Mouse (Mus musculus): ENCODE results near the gene Bcl2. TPM values are rescaled to one million over a fixed set of nuclear protein-coding genes. Genes with fewer than 3 reads are reported as not detected.
"Not testable (repeated sequence)": the region's sequence is repeated elsewhere in the genome, so short reads cannot be mapped to it uniquely, and the experiment has no call there.

Gene Bcl2
- polyA plus RNA-seq, 1 experiment from 2014 or later = 20.3 TPM

DNA sequence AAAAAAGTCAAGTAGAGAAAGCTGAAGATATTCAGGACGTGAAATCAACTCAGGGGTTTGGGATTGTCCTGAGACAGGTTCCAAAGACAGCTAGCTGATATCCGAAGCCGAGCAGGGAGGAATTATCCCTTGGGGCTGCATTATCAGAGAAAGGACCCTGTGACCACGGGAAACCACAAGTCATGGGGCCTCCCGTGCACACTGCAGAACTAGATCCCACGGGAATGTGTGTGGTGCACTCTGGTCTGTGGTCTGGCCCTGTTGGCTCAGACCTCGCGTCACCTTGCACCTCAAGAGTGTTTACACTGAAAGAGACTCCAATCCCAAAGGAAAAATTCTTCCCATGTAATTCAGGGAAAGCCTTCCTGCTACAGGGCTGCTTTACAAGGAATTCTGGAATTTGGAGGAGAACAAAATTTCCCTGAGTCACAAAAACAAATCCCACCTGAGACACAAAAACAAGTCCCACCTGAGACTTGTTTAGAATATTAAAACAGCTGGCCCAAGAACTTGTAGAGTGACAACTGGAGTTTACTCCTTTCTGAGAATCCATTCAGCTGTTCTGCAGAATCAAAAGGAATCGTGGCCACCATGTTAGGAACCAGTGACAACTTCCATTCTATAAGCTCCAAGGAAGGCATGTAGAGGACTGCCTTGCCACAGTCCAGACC lies 158.4 kb downstream of the Bcl2 start:
- H3K9me3 ChIP-seq = no peaks in the 10 kb centered on the region
- H3K4me3 ChIP-seq = no peak overlapping the region
- H3K4me2 ChIP-seq = no peak overlapping the region
- no peak for ATAC-seq (ENCODE audit: insufficient number of reproducible peaks, low FRiP score, low TSS enrichment, low read depth)
- H3K36me3 ChIP-seq = no peaks in the 10 kb centered on the region
- H3K27ac ChIP-seq = no peak overlapping the region; the same call in 1 of the 2 replicates
- no peaks in the 10 kb centered on the region for H3K27me3 ChIP-seq
- 60% methylated on average over 9 of the region's 9 CpGs for WGBS
- peaks cover 34% of the 10 kb centered on the region for H3K4me1 ChIP-seq
- H3K9ac ChIP-seq = no peak overlapping the region

DNA sequence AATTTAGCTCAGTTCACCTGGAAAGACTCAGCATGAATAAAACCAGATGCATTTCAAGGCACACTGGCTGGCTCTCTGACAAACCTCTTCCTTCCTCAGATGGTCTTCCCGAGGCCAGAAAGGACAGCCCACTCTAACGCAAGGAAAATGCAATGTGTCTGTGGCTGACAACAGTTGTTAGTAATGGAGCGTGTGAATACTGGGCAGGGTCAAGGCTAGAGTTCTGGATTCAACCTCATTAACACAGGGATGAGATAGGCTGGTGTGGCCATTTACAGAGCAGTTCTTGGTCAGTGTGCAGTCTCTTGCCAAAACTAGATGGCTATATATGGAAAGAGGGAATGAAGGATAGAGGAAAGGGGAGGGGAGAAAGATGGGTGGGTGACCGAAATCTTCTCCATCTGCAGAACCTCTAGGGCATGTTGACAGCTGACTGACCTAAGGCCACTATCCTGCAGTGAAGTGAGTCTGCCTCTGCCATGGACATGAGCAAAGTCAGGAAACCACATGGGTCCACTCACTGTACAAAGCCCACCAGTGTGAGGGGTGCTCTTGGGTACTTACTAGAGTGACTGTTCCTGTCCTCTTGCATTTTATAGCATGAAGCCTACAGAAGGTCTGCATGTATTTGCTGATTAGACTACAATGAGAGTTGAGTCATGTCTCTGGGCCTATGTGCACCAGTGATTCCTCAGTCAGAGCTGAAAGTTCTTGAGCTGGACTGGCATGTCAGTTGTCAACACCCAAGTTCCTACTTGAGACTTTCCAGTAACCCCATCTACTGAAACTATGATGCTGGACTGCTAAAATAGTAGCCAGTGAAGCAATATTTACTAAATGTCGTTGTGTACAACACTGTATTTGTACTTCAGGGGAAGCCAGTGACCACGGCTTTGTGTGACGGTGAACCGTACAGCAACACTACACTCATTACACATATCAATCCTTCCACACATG lies 159.9 kb downstream of the Bcl2 start:
- ATAC-seq (ENCODE audit: insufficient number of reproducible peaks, low FRiP score, low TSS enrichment, low read depth) = 0 out of 2 replicates have a peak, but pooled peaks have one; percentile 11
- H3K4me3 ChIP-seq = no peak overlapping the region
- H3K27ac ChIP-seq = no peak overlapping the region; the same call in 1 of the 2 replicates

DNA sequence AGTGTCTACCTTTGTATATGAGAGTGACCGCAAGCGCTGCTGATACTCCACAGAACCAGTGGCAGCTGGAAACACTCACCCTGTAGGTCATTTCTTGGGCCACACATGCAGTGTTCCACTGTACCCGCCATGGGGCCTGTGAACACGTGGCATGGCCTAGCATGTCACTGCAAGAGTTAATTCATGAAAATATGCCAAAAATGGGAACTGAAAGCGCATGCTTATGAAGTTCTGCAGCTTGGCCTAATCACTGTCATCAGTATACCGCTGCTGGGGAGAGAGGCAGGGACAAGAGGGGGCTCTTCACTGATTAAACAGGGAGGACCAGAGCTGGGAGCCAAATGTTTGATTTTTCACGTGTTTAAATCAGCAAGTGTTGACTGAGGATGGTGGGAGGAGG lies 161.2 kb downstream of the Bcl2 start:
- no peak overlapping the region for H3K9ac ChIP-seq
- no peaks in the 10 kb centered on the region for H3K9me3 ChIP-seq
- no peaks in the 10 kb centered on the region for H3K36me3 ChIP-seq
- peaks cover 42% of the 10 kb centered on the region for H3K4me1 ChIP-seq
- H3K4me3 ChIP-seq = no peak overlapping the region
- H3K4me2 ChIP-seq = no peak overlapping the region
- H3K27ac ChIP-seq = no peak overlapping the region
- H3K27me3 ChIP-seq = no peaks in the 10 kb centered on the region
- WGBS = 53% methylated on average over 7 of the region's 7 CpGs
- no peak for ATAC-seq (ENCODE audit: insufficient number of reproducible peaks, low FRiP score, low TSS enrichment, low read depth)

More for the DNA sequence above, 159.9 kb downstream of the Bcl2 start:
- H3K27me3 ChIP-seq = no peaks in the 10 kb centered on the region
- WGBS = 70% methylated on average over 8 of the region's 8 CpGs
- H3K9me3 ChIP-seq = no peaks in the 10 kb centered on the region
- H3K9ac ChIP-seq = no peak overlapping the region
- H3K4me2 ChIP-seq = no peak overlapping the region
- H3K4me1 ChIP-seq = peaks cover 40% of the 10 kb centered on the region
- H3K36me3 ChIP-seq = no peaks in the 10 kb centered on the region

DNA sequence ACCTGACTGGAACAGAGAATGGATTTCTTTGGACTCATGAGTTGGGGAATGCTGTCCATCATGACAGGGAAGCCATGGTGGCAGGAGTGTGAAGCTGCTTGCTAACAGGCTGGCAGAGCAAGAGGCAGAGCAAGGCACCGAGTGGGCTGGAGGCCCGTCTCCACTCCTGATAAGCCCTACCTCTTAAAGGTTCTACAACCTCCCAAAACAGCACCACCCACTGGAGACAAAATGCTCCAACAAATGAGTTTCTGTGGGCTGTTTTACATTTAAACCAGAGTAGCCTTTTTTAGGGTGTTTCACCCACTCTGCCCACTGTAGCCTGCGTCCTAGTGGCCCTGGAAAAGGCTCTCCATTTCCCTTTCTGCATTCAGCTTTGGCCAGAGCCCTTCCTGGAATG lies 163.5 kb downstream of the Bcl2 start:
- Histone ChIP-seq H3K4me2 (no peak overlapping the region), H3K9me3 (no peaks in the 10 kb centered on the region), H3K4me3 (no peak overlapping the region), H3K27me3 (no peaks in the 10 kb centered on the region), H3K4me1 (peaks cover 39% of the 10 kb centered on the region), H3K9ac (no peak overlapping the region), H3K27ac (no peak overlapping the region), H3K36me3 (no peaks in the 10 kb centered on the region)
- ATAC-seq (ENCODE audit: insufficient number of reproducible peaks, low FRiP score, low TSS enrichment, low read depth) = no peak
- WGBS = 77% methylated on average over 3 of the region's 3 CpGs

DNA sequence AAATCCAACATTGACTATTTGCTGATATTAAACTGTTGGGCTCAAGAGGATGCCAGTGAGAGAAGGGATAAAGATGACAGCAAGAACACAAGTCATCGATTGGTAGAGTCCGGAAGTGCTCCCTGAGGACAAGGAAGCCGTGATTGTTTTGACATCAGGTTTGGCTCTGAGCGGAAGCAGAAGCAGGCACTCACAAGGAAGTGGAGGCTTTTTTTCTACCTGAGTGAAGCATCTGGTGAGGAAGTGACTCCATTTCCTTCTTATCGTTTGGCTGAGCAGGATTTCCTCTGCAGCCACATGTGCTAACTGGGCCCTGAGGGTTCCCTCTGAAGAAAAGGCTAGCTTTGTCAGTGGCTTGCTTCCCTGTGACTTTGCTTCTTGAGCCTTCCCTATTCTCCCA lies 165.0 kb downstream of the Bcl2 start:
- Histone ChIP-seq H3K9ac (no peak overlapping the region), H3K4me3 (no peak overlapping the region), H3K4me2 (no peak overlapping the region), H3K36me3 (no peaks in the 10 kb centered on the region), H3K27ac (peak overlapping the region; percentile 29; the same call in 1 of the 2 replicates), H3K4me1 (peaks cover 32% of the 10 kb centered on the region), H3K27me3 (no peaks in the 10 kb centered on the region), H3K9me3 (no peaks in the 10 kb centered on the region)
- ATAC-seq (ENCODE audit: insufficient number of reproducible peaks, low FRiP score, low TSS enrichment, low read depth) = no peak
- 66% methylated on average over 5 of the region's 5 CpGs for WGBS

DNA sequence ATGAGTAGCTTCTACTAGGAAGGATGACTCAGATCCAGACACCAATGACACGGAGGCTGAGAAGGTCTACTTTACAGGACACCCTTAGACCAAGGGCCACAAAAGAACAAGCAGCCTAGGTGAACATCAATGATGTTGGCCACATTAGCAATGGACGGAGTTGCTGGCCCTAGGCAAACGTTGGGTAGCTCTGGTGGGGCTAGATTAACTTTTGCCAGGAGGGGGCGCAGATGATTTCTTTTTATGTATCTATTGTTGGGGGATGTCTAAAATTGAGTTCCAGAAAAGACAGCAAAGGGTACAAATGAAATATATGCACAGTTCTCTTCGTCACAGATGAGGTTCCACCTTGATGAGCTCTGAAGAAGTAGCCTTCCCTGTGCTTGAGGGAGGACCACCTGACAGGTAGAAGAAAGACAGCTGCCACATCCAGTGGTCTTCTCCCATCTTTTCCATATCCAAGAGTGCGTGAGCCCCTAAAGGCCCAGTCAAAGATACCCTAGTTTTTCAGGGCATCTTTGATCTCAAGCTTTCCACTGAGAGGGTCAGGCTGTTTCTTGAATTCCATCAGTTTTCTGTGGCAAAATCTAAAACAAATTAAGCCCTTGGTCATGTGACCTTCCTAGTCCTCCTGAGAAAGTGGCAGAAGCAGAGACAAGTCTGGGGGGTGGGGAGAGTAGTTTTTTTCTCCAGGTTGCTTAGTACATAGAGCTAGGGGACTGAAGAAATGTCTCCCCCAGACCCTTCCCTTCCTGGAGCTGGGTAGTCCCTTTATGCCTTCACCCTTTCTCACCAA lies 169.1 kb downstream of the Bcl2 start:
- no peak overlapping the region for H3K27ac ChIP-seq
- H3K4me3 ChIP-seq = no peak overlapping the region
- H3K4me1 ChIP-seq = peaks cover 7% of the 10 kb centered on the region
- no peak overlapping the region for H3K4me2 ChIP-seq
- no peaks in the 10 kb centered on the region for H3K36me3 ChIP-seq
- no peaks in the 10 kb centered on the region for H3K9me3 ChIP-seq
- ATAC-seq (ENCODE audit: insufficient number of reproducible peaks, low FRiP score, low TSS enrichment, low read depth) = no peak
- no peaks in the 10 kb centered on the region for H3K27me3 ChIP-seq
- H3K9ac ChIP-seq = no peak overlapping the region
- 59% methylated on average over 6 of the region's 6 CpGs for WGBS

DNA sequence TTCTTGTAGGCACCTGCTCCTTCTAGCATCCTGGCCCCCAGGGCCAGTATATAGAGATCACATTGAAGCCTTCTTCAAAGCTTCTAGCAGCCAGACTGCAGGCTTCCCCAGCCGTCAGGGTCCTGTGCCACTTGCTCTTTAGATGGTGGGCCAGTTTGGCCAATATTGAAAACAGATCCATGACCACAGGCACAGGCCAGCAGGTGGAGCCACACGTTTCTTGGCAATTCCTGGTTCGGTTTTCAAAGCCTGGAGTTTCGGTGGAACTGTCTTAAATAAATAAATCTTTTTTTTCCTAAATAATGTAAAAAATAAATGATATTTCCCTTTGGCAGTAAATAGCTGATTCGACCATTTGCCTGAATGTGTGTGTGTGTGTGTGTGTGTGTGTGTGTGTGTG lies 171.3 kb downstream of the Bcl2 start:
- H3K4me3 ChIP-seq = no peak overlapping the region
- no peaks in the 10 kb centered on the region for H3K27me3 ChIP-seq
- no peaks in the 10 kb centered on the region for H3K36me3 ChIP-seq
- 33% methylated on average over 5 of the region's 5 CpGs for WGBS
- 0 out of 2 replicates have a peak, but pooled peaks cover 2% of the 10 kb centered on the region for H3K4me1 ChIP-seq
- no peak overlapping the region for H3K4me2 ChIP-seq
- H3K9ac ChIP-seq = no peak overlapping the region
- no peaks in the 10 kb centered on the region for H3K9me3 ChIP-seq
- H3K27ac ChIP-seq = no peak overlapping the region
- no peak for ATAC-seq (ENCODE audit: insufficient number of reproducible peaks, low FRiP score, low TSS enrichment, low read depth)

DNA sequence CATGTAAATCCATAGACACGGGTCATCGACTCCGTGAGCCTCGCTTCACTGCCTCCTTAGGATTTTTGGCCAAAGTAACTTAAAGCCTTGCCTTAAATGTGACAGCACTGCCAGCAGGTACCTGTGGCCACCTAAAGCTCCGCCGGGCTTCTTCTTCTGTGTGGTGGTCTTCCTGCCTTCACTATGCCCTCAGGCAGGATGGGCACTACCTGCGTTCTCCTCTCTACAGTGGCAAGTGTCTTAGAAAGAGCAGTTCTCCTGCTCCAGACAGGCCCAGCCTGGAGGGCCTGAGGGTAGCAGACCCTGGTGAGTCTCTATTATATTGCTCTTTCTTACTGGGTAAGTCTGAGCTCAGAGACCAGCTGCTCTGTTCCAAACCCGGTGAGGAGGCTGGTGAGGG lies 172.2 kb downstream of the Bcl2 start:
- H3K9ac ChIP-seq = no peak overlapping the region
- 0 out of 2 replicates have a peak, but pooled peaks cover 2% of the 10 kb centered on the region for H3K4me1 ChIP-seq
- no peak overlapping the region for H3K4me2 ChIP-seq
- H3K27ac ChIP-seq = no peak overlapping the region
- no peaks in the 10 kb centered on the region for H3K27me3 ChIP-seq
- H3K9me3 ChIP-seq = no peaks in the 10 kb centered on the region
- no peak overlapping the region for H3K4me3 ChIP-seq
- WGBS = 77% methylated on average over 8 of the region's 8 CpGs
- H3K36me3 ChIP-seq = no peaks in the 10 kb centered on the region
- no peak for ATAC-seq (ENCODE audit: insufficient number of reproducible peaks, low FRiP score, low TSS enrichment, low read depth)

DNA sequence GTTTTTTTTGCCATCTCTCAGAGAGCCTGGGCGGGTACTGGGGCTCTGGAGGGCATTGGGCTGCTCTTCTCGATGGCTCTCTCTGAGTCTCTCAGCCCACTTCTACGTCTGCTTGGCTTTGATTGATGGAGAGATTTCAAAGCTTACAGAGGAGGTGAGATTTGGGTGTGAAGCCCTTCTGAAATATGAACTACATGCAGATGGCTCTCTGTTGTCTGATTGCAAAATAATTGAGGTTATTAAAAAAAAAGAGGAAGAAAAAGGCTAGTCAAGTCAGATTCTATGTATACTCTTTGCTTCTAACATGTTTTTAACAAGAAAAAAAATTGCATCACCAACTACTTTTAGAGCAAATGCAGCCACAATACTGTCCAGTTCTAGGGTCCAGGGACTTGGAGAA lies 173.9 kb downstream of the Bcl2 start:
- 64% methylated on average over 3 of the region's 3 CpGs for WGBS
- Histone ChIP-seq H3K36me3 (no peaks in the 10 kb centered on the region), H3K4me3 (no peak overlapping the region), H3K27me3 (no peaks in the 10 kb centered on the region), H3K4me1 (0 out of 2 replicates have a peak, but pooled peaks cover 2% of the 10 kb centered on the region), H3K9me3 (no peaks in the 10 kb centered on the region), H3K9ac (no peak overlapping the region), H3K4me2 (no peak overlapping the region), H3K27ac (no peak overlapping the region)
- ATAC-seq (ENCODE audit: insufficient number of reproducible peaks, low FRiP score, low TSS enrichment, low read depth) = no peak

DNA sequence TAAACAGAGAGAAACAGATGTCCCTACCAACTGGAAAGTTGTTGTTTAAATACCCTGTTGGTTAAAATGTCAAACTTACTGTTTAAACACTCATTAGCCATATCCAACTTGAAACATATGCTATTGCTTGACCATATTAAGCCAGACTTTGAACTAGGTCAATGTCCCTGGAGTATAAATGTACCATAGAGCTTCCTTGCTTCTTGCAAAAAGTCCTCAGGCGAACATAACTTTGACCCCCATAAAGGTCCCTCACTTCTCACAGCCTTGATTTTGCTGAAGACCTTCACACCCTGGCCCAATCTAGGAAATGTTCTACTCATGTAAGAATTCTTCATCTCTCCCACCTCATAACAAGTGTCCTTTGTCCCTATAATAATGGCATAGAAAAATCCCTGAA lies 175.0 kb downstream of the Bcl2 start:
- Histone ChIP-seq H3K4me3 (no peak overlapping the region), H3K36me3 (no peaks in the 10 kb centered on the region), H3K4me2 (no peak overlapping the region), H3K27me3 (no peaks in the 10 kb centered on the region), H3K4me1 (0 out of 2 replicates have a peak, but pooled peaks cover 2% of the 10 kb centered on the region), H3K9me3 (no peaks in the 10 kb centered on the region), H3K27ac (no peak overlapping the region), H3K9ac (no peak overlapping the region)
- WGBS = 81% methylated on average over 1 of the region's 1 CpGs
- ATAC-seq (ENCODE audit: insufficient number of reproducible peaks, low FRiP score, low TSS enrichment, low read depth) = no peak

DNA sequence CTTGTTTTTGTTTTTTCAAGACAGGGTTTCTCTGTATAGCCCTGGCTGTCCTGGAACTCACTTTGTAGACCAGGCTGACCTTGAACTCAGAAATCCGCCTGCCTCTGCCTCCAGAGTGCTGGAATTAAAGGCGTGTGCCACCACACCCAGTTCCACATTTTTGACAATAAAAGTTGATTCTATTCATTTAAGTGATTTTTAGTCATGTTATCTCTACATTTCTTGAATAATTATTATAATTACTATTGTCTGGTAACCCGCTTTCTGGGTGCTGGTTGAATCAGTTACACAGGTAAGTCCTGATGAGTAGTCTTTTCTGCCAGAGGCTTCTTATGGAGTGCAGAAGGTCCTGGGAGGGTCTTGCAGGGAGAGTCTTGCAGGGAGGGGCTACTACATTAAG lies 179.2 kb downstream of the Bcl2 start:
- 89% methylated on average over 3 of the region's 3 CpGs for WGBS
- not testable (repeated sequence) for H3K27ac ChIP-seq; H3K4me3 ChIP-seq; H3K36me3 ChIP-seq; H3K27me3 ChIP-seq; H3K4me1 ChIP-seq; H3K9ac ChIP-seq; H3K4me2 ChIP-seq; H3K9me3 ChIP-seq; ATAC-seq (ENCODE audit: insufficient number of reproducible peaks, low FRiP score, low TSS enrichment, low read depth)

All from limb, embryonic 15.5 days (tissue).